Mouse (Mus musculus): ENCODE measurements around the gene Fam234a.

Gene Fam234a

GRCm38 (mm10) chr17:26244101-26244841, at the start of gene Fam234a:
Gene Fam234a, minus strand, starts transcription at chr17:26244242.
- TF ChIP-seq GATA4 (IDR thresholded peaks at IDR 0.05; ENCODE audit: insufficient replicate concordance, low read length), result no peak

GRCm38 (mm10) chr17:26289475-26289874, 45.4 kb upstream of the Fam234a start:
- no peak for TF ChIP-seq GATA4 (IDR thresholded peaks at IDR 0.05; ENCODE audit: insufficient replicate concordance, low read length)

- no peak for TF ChIP-seq GATA4 (IDR thresholded peaks at IDR 0.05; ENCODE audit: insufficient replicate concordance, low read length)
Measured at GRCm38 (mm10) chr17:26286199-26286955, 42.3 kb upstream of the Fam234a start.

- no peak for TF ChIP-seq GATA4 (IDR thresholded peaks at IDR 0.05; ENCODE audit: insufficient replicate concordance, low read length)
Measured at GRCm38 (mm10) chr17:26276711-26277110, 32.7 kb upstream of the Fam234a start.

GRCm38 (mm10) chr17:26275933-26276332, 31.9 kb upstream of the Fam234a start:
- TF ChIP-seq GATA4 (IDR thresholded peaks at IDR 0.05; ENCODE audit: insufficient replicate concordance, low read length), result no peak

GRCm38 (mm10) chr17:26272586-26272985, 28.5 kb upstream of the Fam234a start:
- TF ChIP-seq GATA4 (IDR thresholded peaks at IDR 0.05; ENCODE audit: insufficient replicate concordance, low read length), result no peak

GRCm38 (mm10) chr17:26268851-26269250, 24.8 kb upstream of the Fam234a start:
- no peak for TF ChIP-seq GATA4 (IDR thresholded peaks at IDR 0.05; ENCODE audit: insufficient replicate concordance, low read length)

GRCm38 (mm10) chr17:26262384-26262783, 18.3 kb upstream of the Fam234a start:
- TF ChIP-seq GATA4 (IDR thresholded peaks at IDR 0.05; ENCODE audit: insufficient replicate concordance, low read length), result no peak

- TF ChIP-seq GATA4 (IDR thresholded peaks at IDR 0.05; ENCODE audit: insufficient replicate concordance, low read length), result no peak
Measured at GRCm38 (mm10) chr17:26261826-26262225, 17.8 kb upstream of the Fam234a start.

- TF ChIP-seq GATA4 (IDR thresholded peaks at IDR 0.05; ENCODE audit: insufficient replicate concordance, low read length), result no peak
Measured at GRCm38 (mm10) chr17:26255313-26255712, 11.3 kb upstream of the Fam234a start.

- no peak for TF ChIP-seq GATA4 (IDR thresholded peaks at IDR 0.05; ENCODE audit: insufficient replicate concordance, low read length)
Measured at GRCm38 (mm10) chr17:26253399-26253798, 9.4 kb upstream of the Fam234a start.

GRCm38 (mm10) chr17:26252539-26253251, 8.7 kb upstream of the Fam234a start, which contains the start of gene Luc7l:
Gene Luc7l, plus strand, starts transcription at chr17:26252896.
- TF ChIP-seq GATA4 (IDR thresholded peaks at IDR 0.05; ENCODE audit: insufficient replicate concordance, low read length), result peak; percentile 91; the same call in 1 of the 2 replicates

GRCm38 (mm10) chr17:26251886-26252538, 8.0 kb upstream of the Fam234a start:
- no peak for TF ChIP-seq GATA4 (IDR thresholded peaks at IDR 0.05; ENCODE audit: insufficient replicate concordance, low read length)

GRCm38 (mm10) chr17:26243471-26244100, 456 bp downstream of the Fam234a start:
- TF ChIP-seq GATA4 (IDR thresholded peaks at IDR 0.05; ENCODE audit: insufficient replicate concordance, low read length), result no peak

- TF ChIP-seq GATA4 (IDR thresholded peaks at IDR 0.05; ENCODE audit: insufficient replicate concordance, low read length), result no peak
Measured at GRCm38 (mm10) chr17:26240990-26241389, 3.1 kb downstream of the Fam234a start.
